Mouse (Mus musculus) Muller cell, postnatal 12 days (primary cell): ENCODE measurements around the gene Gm13871.
"Not testable (repeated sequence)": the region's sequence is repeated elsewhere in the genome, so short reads cannot be mapped to it uniquely, and the experiment has no call there.

Experiments used
- DNase-seq: peaks from one replicate; pipeline ENCODE4 v3.0.0-alpha.2; 2015; ENCODE audit errors: inconsistent ontology term

Gm13871 gene

GRCm38 (mm10) chr4:73905853-73906252 is at the start of gene Gm13871:
Gene Gm13871, minus strand, starts transcription at chr4:73905953.
- not testable (repeated sequence) for DNase-seq

GRCm38 (mm10) chr4:73950375-73950896 is 44.7 kb upstream of the Gm13871 start, which contains the start of gene 2310002L09Rik:
Gene 2310002L09Rik, minus strand, starts transcription at chr4:73950846.
- DNase-seq: no peak

- DNase-seq: not testable (repeated sequence)
These were observed 14.9 kb upstream of the Gm13871 start, which contains the start of gene Gm11756 for GRCm38 (mm10) chr4:73920660-73921059. Gene Gm11756, minus strand, starts transcription at chr4:73920760.

- not testable (repeated sequence) for DNase-seq
These were observed 14.7 kb downstream of the Gm13871 start, which contains the start of gene Gm11757 for GRCm38 (mm10) chr4:73891012-73891411. Gene Gm11757, minus strand, starts transcription at chr4:73891112.

GRCm38 (mm10) chr4:73876166-73876565 is 29.6 kb downstream of the Gm13871 start, which contains the start of gene Gm11758:
Gene Gm11758, minus strand, starts transcription at chr4:73876266.
- not testable (repeated sequence) for DNase-seq
